Mouse (Mus musculus) cerebellum, postnatal 25 days (tissue): Measurements from ENCODE around the gene Ntm.

Experiments
- DNase-seq, 2 experiments: peaks; one replicate each; pipeline ENCODE4 v3.0.0; 2021; ENCODE audit warnings: mixed read lengths in 2 of 2

Gene Ntm

DNA sequence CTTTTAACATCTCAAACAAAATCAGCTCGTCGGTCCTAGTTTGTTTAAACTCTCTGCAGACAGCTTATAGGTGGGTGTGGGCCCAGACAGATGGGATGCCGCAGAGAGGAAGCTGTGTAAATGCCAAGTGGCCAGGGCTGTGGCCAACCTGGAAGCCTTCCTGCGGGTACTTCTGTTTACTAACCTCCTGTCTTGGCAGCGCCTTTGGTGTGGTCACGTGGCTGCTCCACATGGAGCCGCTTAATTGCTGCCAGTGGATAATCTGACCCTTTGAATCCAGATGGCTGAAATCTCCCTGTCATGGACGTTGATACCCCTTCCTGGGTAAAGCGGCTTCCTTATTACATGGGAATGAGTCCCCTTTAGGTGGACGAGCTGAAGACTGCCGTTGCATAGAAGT is 742.4 kb downstream of the Ntm start:
- DNase-seq = peak; percentile 97

DNA sequence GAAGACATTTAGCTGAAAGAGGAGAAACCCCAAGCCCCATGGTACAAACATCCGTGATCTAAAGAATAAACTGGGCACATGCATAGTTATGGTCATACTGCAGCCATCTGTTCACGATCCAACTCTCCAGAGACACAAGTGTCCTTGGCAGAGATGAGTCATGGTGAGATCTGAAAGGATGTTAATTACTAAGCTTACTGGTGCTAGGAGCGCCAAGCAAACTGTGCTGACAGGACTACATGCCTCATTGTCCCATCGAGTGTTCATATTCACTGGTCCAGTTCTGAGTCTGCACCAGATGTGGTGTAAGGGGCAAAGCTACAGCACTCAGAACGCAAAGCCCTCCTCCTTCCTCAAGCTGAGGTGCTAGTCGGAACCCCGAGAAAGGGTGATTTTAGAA is 745.0 kb downstream of the Ntm start:
- peak; percentile 64 to 69 for DNase-seq

DNA sequence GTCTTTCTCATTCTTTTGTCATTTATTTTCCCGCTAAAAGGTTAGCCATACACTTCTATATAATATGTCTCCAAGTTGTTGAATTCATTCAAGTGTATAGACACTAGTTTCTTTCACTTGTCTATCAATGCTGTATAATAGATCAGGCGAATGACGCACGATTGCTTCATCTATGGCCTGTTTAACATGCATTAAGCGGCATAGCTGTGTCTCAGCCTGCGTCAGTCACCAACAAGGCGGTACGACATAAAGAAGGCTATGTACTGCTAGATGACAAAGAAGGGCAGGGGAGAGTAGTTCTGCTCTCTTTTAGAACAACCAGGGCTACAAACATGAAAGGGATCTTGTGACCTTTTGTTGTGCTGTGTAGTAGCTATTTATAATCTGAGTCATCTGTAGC is 746.4 kb downstream of the Ntm start:
- DNase-seq = no peak

DNA sequence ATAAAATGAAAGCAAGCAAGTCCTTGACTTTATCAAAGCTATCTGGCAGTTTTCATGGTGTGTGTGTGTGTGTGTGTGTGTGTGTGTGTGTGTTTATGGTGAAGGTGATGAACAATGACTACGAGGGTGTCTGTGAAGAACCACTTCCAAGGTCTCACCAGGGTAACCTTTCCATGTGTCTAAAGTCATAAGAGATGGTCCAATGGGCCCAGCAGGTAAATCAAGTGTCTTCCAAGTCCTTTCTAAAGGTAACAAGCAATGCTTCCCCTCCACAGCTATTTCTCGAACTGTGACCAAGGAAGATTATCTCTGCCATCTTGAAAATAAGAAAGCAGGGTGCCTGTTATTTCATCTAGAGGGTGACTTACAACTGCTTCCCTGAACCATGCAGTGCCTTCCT is 747.1 kb downstream of the Ntm start:
- peak; percentile 77 to 83 for DNase-seq

DNA sequence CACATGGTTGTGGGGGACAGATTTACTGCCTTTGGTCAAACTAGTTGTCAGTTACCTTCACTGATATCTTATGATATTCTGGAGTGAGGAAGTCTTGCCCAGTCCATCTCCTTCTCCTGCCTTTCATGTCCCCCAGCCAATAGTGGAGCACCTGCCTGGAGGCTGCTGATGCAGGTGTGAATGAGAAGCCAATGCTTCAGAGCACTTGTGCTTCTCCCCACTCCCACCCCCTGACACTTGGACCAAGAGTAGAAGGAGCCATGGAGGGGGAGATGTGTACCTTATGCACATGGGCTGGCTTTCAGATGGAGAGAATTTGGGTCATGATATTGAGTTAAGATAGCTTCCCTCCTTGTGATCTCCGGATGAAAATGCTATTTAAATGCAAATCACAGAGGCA is 747.7 kb downstream of the Ntm start:
- peak in 1 of 2 experiments; percentile 47 for DNase-seq

DNA sequence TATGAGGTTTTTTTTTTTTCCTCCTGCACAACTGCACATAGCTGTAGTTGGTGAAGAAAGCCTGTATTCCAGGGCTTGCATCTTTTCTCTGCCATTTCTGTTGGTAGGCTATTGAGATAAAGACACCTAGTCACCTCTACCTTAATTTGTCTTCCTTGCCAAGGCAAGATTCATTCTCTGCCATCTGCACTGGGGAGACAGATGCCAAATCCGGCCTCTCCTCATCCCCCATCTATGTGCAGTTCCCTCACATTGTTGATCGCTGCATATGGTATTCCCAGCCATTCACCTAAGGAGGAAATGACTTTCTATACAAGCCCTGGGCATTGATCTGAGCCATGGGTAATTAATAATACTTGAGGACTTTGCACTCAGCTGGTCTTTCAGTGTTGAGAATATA is 753.7 kb downstream of the Ntm start:
- peak; percentile 56 to 64 for DNase-seq

DNA sequence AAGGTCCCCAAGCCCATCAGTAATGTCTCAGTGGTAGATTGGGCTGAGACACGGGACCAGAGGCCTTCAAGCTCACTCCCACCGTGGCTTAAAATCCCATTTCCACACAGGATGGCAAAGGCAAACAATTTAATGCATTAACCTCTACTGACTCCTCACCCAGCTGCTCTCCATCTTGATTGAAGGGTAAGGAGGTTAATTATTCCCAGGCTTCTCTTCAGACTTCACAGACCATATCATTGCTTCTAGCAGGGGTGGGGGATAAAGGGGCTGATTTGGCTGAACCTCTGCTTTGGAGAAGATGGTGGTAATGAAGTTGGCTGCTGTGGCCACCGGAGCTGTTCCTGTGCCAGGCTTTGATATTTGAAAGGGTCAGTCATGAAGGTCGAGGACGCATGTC is 754.8 kb downstream of the Ntm start:
- DNase-seq = no peak

DNA sequence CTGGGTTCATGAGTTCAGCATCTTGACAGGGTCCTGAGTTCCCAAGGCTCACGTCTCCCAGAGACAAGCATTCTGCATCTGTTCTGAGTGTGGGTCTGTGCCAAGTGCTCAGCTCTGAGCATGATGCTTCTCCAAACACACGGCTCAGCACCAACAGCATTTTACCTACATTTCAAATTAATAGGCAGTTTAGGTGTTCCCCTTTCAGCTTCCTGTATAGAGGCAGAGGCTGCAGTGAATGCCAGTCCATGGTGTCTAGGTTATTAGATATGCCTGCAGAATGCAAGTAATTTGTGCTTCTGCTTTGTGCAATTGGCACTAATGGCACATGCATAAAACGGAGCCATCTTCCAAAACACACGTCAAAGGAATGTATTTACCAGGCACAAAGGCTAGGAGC is 757.3 kb downstream of the Ntm start:
- peak; percentile 51 to 59 for DNase-seq

DNA sequence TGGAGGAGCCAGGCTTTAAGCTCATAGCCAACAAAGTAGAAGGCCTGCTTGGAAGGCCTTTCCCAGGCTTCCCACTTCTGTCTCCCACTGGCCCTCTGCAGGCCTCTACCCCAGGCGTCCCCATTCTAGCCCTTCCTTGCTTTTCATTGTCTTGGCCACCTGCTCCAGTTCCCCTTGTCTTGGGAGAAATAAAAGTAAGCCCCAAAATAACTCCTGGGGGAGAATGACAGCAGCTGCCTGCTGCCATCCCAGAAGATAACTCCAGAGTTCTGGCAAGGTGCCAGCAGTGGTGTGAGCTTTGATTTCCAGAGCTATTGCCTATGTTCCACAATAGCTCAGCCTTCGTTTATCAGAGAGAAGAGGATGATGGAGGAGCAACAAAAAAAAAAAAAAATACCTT is 760.7 kb downstream of the Ntm start:
- DNase-seq = peak in 1 of 2 experiments; percentile 50

DNA sequence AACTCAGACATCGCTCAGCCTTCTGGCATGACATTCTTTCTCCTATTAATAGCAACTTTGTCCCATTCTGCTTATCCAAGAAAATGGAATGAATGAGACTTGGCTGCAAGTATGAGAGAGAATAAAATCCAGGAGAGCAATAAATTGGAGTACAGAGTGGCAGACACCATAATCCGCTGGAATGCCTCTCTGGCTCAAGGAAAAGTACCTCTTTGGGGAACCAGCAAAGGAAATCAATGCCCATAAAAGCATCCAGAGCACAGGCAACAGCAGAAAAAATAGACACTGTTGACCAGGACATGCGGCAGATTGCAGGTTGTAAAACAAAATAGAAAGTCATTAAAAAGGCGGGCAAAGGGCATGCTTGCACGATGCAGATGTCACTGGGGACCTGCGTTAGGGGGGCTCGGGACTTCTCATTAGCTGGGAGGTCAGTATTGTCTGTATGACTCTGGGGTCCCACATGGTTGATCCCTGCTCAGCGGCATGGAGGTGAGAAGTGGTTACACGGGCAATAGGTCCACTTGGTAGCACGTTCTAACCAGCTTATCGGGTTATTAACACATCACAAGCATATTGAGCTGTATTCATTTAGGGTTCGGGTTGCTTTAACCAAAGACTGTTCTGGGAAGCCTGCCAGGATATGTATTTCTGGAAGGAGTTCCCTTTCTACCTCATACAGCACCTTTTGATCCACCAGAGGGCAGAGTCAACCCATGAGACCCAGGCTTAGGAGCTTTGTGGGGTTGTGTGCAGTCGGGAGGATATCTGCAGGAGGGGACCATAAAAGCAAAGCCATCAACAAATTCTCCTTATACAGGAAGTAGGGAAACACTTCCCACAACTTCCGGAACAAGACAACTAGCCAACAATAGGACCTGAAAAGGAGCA is 761.5 kb downstream of the Ntm start:
- peak; percentile 70 to 83 for DNase-seq

DNA sequence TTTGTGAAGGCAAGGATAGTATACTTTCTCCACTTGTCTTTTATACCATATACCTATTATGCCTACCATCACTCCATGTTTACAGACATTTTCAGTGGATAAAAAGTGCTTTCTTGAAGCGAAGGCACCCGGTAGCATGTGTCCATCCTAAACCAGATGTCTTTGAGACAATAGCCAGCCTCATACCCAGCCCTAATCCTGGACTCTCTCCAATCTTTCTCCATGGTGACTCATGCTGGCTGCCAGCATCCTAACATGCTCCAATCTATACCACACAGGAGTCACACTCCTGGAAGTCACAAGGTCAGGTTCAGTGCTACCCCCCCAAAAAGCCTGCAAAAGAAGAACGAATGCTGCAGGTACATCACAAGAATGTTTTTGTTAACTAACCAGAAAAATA is 765.9 kb downstream of the Ntm start:
- peak in 1 of 2 experiments; percentile 58 for DNase-seq

DNA sequence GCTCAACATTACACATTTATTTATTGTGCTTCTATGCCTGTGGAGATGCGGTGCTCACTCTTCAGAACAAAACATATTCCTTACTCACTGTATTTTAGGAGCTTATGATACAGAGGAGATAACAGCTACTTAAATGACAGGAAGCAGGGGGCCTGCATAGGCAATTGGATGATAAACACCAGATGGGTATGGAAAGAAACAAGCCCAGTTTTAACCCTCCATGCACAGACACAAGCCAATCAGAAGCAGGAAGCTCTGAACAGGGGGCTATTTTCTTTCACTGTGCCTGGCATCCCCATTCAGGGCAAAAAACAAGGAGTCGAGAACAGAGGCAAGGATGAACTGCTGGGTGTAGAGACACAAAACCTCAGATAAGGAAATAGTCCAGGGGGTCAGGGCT is 768.7 kb downstream of the Ntm start:
- DNase-seq = no peak

DNA sequence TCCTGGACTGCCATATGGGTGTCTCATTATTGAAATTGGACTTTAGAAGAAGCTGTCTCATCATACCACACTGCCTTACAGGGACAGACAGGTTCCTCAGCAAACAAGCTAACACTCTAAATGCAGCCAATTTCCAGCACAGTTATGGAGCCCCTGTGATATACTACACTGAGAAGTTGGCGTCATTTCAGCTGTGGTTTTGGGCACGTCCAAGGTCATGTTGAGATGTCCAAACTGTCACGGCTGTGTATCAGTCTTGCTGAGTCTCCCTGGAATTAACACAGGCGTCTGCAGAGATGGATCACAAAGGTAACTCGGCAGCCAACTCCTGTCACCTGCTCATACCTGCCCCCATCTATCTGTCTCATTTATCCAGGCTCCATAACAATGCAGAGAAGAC is 779.9 kb downstream of the Ntm start:
- DNase-seq = peak in 1 of 2 experiments; percentile 41

DNA sequence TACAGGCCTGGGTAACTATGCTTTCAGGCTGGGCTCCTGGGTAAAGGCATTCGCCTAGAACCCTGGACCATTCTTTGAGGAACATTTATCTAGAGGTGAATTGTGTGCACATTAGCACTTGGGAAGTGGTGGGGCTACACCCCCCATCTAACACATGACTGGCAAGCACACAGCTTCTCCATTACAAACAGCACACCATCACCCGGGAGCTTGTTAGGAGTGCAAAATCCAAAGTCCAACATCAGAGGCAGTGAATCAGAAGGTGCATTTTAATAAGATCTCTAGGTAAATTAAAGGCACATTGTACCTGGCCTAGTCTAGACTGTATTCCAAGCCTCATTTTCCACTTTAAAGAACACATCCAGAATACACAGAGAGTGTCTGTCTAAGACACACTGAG is 781.3 kb downstream of the Ntm start:
- no peak for DNase-seq

DNA sequence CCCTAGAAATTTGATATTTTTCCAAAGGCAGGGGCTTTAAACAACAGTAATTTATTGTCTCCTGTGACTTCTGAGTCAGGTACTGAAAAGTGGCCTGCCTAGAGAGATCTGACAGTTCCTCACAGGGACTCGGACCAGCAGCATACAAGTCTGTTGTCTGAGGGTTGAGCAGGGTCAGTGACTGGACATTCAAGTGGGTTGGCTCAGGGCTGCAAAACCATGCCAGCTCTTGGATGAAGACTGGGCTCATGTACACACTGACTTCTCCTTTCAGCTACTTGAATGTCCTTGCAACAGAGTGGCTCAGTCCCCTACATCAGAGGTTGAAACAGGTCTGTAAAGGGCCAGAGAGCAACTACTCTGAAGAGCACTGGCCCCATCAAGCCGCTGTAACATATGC is 797.2 kb downstream of the Ntm start:
- no peak for DNase-seq

DNA sequence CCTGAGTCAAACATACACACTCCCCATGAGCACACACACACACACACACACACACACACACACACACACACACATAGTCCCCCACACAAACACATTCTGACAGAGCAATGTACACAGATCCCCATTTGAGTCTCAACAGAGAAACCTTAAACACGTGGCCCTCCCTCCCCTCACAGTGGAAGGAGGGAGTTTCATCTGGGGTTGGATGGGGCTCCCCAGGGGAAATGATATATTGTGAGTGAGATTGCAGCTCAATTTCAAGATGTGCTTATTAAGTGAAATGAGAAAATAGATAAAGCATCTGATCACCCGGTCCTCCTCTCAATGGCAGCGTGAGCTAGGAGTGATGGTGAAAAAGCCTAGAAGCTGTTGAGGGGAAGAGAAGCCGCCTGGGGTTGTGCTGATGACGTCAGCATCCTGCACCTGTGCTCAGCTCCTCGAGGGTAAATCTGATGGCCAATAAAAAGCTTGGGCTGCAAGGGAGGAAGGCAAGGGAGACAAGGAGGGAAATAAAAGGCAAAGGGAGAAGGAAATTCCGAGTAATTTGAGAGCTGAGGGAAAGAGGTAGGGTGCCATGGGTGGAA is 801.8 kb downstream of the Ntm start:
- no peak for DNase-seq

DNA sequence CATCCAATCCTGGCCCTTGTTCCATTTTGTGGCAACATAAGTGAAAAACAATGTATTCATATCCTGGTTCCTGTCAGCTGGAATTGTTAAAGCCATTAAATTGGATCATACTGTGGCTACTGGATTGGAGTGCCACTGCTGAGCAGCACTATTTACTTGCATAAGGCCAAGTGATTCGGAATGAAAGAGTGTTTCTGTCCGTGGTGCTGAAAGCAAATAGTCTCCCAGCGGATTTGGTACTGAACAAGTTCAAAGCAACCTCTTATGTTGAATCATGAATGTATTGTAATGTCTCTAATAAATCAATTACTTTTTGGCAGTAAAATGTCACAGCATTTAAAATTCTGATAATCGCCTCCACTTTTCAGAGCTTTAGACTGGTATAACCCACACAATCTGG is 817.0 kb downstream of the Ntm start:
- no peak for DNase-seq

DNA sequence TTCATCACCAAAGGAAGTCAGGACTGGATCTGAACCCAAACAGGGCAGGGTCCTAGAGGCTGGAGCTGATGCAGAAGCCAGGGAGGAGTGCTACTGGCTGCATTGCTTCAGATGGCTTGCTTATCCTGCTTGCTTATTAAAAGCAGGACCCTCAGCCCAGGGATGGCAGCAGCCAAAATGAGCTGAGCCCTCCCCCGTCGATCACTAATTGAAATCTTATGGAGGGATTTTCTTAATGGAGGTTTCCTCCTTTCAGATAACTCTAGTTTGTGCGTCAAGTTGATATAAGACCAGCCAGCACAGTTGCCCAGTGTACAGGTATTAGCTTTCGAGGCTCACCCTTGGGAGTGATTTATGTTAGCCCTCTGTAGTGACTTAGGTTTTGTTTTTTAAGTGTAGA is 826.9 kb downstream of the Ntm start:
- DNase-seq = no peak

DNA sequence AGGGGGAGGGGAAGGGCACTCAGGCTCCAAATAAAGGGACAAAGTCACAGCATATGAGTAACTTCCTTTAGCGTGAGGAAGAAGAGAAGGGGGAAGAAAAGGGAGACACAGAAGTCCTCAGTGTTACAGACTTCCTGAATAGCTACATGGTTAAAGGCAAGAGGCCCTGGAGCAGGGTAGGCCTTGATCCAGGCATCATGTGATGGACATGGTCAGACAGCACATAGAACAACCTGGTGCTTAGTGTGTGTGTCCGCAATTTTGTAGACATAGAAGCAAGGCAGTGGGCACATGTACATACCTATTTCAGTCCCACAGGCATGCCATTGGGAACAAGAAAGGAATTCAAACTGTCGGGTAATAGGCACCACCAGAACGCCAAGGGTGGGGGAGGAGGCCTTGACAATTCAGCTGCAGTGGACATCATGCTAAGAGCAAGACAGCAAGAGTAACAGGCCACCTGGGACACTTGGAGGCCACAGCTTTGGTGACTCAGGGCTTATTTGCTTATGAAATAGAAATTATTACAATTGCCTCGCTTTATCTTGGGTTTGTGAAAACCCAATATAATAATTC is 832.1 kb downstream of the Ntm start:
- peak in 1 of 2 experiments; percentile 42 for DNase-seq

DNA sequence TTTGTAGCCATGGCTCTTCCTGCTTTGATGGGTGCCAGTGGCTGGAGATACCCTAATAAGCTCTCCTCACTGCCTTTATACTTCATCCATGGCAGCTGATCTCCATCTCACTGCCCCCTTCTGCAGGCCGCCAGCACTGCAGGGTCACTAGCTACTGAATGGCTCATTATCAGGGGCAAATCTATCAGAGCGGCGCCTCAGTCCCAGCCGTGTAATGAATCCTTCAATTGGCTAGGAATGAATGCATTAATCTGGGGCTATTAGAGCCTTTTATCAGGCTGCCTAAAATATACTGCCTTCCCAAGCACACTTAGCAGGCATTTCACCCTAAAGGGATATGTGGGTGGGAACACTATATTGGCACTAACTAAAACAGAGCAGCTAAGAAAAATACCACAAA is 832.6 kb downstream of the Ntm start:
- DNase-seq = no peak

DNA sequence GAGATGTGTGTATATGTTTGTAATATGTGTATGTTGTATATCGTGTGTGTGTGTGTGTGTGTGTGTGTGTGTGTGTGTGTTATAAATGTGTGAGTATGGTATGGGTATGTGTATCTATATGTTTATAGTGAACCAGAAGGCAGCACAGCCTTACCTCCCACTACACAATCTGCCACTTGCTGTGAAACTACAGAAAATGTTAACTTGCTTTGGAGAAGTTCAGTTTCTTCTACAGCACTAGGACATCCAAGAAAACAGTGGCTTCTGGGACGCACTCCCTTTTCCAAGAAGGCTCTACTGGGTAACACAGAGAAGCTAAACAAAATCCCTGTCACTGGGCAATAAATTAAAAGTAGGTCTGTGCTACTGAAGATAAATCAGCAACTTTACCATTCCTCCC is 834.5 kb downstream of the Ntm start:
- no peak for DNase-seq

DNA sequence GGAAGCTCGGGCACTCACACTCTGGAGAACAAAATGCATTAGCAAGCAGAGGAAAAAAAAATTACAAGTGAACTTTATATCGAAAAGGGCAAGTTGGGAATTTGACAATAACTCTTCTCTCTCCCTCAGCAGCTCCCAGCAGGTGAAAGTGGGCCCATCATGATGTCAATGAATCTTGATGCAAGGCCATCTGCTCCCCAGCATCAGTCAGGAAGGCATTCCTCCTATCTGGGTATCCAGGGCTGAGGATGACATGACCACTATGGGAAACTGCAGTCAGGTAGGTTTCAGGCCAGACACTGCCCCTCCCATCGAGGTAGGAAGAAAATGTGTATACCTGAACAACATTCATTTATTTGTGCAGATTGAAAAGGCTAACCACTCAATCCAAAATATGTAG is 838.5 kb downstream of the Ntm start:
- peak; percentile 33 to 49 for DNase-seq

DNA sequence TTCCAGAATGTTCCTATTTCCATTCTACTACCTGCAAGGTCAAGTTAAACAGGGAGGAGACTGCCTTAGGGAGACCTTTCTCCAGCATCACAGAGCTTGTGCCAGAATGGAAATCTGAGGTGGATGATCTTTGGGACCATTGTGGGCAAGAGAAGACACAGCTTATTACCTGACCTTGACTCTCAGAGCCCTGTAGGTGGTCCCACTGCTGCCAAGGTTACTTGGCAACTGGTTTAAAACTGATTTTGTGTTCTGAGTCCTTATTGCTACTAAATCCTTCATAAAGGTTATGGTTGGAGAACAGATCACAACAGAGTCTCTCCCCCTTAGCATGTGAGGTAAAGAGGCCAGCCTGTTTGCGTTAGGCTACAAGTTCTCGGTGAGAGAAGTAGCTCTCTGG is 839.1 kb downstream of the Ntm start:
- peak; percentile 33 to 61 for DNase-seq

DNA sequence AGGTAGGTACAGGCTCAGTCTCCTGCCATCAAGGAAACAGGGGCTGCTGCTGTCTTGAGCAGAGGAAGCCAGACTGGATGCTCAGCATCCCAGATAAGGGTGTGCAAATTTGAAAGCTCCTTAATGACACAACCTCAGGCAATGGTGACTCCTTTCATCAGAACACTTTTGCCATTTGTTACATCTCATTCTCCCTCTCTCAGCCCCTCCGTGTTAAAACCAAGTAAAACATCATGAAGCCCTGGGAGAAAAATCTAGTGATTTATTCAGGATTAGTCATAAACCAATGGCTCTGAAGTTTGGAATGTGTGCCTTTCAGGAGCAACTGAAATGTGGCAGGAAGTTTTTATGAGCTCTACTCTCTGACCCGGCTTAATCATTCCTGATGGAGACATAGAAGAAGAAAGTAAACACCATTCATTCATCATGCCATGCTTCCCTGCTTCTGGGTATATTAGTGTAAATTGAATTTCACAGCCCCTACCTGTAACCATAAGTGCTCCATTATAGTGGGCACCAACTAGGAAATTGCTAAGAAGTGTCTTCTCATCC is 845.3 kb downstream of the Ntm start:
- DNase-seq = no peak
